Mouse (Mus musculus): ENCODE measurements around the gene Gphn. TPM values are rescaled to one million over a fixed set of nuclear protein-coding genes. Genes with fewer than 3 reads are reported as not detected.

Gphn gene
- polyA plus RNA-seq, 1 experiment from 2014 or later: 39.5 TPM

DNA sequence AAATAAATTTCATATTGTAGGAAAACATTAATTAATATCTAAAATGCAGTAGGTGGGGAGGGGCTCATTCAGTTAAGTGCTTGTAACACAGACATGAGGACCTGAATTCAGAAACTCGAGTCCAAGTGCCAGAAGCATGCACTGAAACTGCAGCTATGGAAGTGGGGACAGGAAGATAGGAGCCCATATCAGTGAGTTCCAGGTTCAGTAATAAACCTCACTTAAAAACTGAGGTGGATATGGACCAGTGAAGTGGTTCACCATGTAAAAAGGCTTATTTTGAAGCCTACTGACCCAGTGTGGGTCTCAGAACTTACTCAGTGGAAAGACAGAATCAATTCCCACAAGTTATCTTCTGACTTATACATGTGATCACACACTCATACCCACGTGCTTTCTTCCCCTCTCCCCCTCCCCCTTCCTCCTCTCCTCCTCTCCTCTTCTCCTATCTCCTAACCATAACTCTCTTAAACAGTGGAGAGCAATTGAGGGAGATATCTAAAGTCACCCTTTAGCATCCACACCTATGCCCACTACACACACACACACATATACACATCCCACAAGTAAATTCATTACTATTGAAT, 433.6 kb downstream of the Gphn start:
- no peaks in the 10 kb centered on the region for H3K36me3 ChIP-seq (ENCODE audit: control insufficient read depth, insufficient read depth, low read length)
- H3K9ac ChIP-seq (ENCODE audit: low read length): no peak overlapping the region
- no peak overlapping the region for H3K4me3 ChIP-seq (ENCODE audit: low read depth, low read length)
- H3K27ac ChIP-seq (ENCODE audit: low read depth, low read length): no peak overlapping the region
- DNase-seq (ENCODE audit: low spot score): no peak
- no peaks in the 10 kb centered on the region for H3K27me3 ChIP-seq (replicated peaks; ENCODE audit: control insufficient read depth, insufficient read depth, low read length)
- no peaks in the 10 kb centered on the region for H3K4me1 ChIP-seq (ENCODE audit: control insufficient read depth, insufficient read depth, low read length)
- WGBS: 62% methylated on average over 2 of the region's 2 CpGs
- no peak overlapping the region for H3K4me2 ChIP-seq (ENCODE audit: low read length)
- ATAC-seq: no peak
- no peaks in the 10 kb centered on the region for H3K9me3 ChIP-seq (replicated peaks; ENCODE audit: control insufficient read depth, low read length)

DNA sequence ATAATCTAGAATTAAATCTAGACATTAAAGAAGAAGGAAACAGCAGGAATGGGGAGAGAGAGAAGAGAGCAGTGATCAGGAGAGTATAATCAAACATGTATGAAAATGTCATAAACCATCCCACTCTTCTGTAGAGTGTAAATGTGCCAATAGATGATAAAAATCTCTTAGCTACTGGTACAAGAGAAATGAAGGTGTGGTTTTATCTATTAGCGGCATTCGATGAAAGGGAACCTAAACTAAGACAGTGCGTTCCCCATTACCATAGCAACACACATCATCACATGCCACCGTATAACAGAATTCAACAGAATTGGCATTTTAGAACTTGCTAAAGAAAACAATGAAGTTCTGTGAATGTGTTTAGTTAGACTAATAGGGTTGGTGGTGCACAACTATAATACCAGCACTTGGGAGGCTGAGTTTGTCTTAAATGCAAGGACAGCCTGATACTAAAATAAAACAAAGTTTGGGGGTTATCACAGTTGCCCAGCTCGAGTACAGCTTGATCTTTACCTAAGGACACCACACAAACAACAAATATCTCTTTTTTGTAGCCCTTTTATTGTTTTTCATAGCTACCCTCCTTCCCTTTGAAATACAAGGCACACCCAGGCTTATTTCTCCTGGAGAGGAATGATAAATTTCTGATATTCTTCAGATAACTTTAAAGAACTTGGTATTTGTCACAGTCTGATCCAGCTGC, 452.1 kb downstream of the Gphn start:
- 79% methylated on average over 5 of the region's 5 CpGs for WGBS
- no peaks in the 10 kb centered on the region for H3K4me1 ChIP-seq (ENCODE audit: control insufficient read depth, insufficient read depth, low read length)
- ATAC-seq: no peak
- no peak overlapping the region for H3K27ac ChIP-seq (ENCODE audit: low read depth, low read length)
- no peaks in the 10 kb centered on the region for H3K27me3 ChIP-seq (replicated peaks; ENCODE audit: control insufficient read depth, insufficient read depth, low read length)
- H3K9ac ChIP-seq (ENCODE audit: low read length): no peak overlapping the region
- H3K4me3 ChIP-seq (ENCODE audit: low read depth, low read length): no peak overlapping the region
- DNase-seq (ENCODE audit: low spot score): no peak
- no peaks in the 10 kb centered on the region for H3K9me3 ChIP-seq (replicated peaks; ENCODE audit: control insufficient read depth, low read length)
- H3K36me3 ChIP-seq (ENCODE audit: control insufficient read depth, insufficient read depth, low read length): no peaks in the 10 kb centered on the region
- no peak overlapping the region for H3K4me2 ChIP-seq (ENCODE audit: low read length)

DNA sequence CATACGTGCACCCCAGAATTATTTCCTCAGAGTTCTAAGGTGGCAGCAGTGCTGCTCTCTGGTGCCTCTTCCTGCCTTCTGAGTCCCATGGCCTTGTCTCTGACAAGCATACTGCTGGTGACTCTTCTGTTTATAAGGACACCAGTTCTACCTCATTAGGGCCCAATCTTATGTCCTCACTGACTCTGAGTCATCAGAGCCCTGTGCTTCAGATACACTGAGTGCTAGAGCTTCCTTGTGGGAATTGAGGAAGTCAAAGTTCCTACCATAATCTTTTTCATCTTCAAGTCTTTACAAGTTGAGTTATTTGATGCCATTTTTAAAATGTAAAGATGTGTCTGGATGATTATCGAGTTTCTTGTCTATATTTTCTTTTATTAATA, 452.6 kb downstream of the Gphn start:
- no peaks in the 10 kb centered on the region for H3K4me1 ChIP-seq (ENCODE audit: control insufficient read depth, insufficient read depth, low read length)
- ATAC-seq: no peak
- no peak for DNase-seq (ENCODE audit: low spot score)
- no peak overlapping the region for H3K9ac ChIP-seq (ENCODE audit: low read length)
- H3K36me3 ChIP-seq (ENCODE audit: control insufficient read depth, insufficient read depth, low read length): no peaks in the 10 kb centered on the region
- WGBS: 86% methylated on average over 2 of the region's 2 CpGs
- H3K4me2 ChIP-seq (ENCODE audit: low read length): no peak overlapping the region
- no peak overlapping the region for H3K27ac ChIP-seq (ENCODE audit: low read depth, low read length)
- H3K27me3 ChIP-seq (replicated peaks; ENCODE audit: control insufficient read depth, insufficient read depth, low read length): no peaks in the 10 kb centered on the region
- no peak overlapping the region for H3K4me3 ChIP-seq (ENCODE audit: low read depth, low read length)
- H3K9me3 ChIP-seq (replicated peaks; ENCODE audit: control insufficient read depth, low read length): no peaks in the 10 kb centered on the region

DNA sequence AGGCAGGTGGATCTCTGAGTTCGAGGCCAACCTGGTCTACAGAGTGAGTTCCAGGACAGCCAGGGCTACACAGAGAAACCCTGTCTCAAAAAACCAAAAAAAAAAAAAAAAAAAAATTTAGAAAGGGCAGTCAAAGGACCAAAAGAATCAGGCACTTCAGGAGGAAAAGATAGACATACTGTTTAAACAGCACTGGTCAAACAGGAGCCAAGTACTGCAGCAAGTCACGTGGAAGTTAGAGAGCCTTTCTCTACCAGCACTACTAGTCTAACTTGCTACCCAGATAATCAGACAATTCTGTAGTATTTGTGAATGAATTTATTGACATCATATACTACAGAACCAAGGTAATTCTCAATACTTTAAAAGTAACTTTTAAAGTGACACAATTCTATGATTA, 454.9 kb downstream of the Gphn start:
- ATAC-seq: no peak
- no peak overlapping the region for H3K4me3 ChIP-seq (ENCODE audit: low read depth, low read length)
- no peaks in the 10 kb centered on the region for H3K27me3 ChIP-seq (replicated peaks; ENCODE audit: control insufficient read depth, insufficient read depth, low read length)
- H3K9ac ChIP-seq (ENCODE audit: low read length): no peak overlapping the region
- no peak overlapping the region for H3K4me2 ChIP-seq (ENCODE audit: low read length)
- no peak overlapping the region for H3K27ac ChIP-seq (ENCODE audit: low read depth, low read length)
- H3K4me1 ChIP-seq (ENCODE audit: control insufficient read depth, insufficient read depth, low read length): no peaks in the 10 kb centered on the region
- no peaks in the 10 kb centered on the region for H3K36me3 ChIP-seq (ENCODE audit: control insufficient read depth, insufficient read depth, low read length)
- 90% methylated on average over 2 of the region's 2 CpGs for WGBS
- H3K9me3 ChIP-seq (replicated peaks; ENCODE audit: control insufficient read depth, low read length): no peaks in the 10 kb centered on the region
- DNase-seq (ENCODE audit: low spot score): no peak

DNA sequence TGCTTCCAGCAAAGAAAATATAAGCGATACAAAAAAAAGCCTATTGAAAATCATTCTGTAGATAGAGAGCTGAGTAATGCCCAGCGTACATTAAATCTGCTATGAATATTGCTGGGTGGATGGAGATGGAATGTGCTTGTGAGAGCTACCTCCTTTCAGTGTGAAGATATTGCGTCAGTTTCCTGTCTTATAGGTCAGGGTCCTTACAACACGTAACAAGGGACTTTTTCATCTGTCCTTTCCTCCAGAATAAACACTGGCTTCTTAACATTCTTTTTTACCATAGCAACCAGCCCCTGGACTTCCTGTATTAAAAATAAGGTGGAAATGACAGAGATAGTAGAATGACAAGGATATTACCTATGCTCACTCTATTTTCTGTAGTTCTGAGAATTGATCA, 456.1 kb downstream of the Gphn start:
- Histone ChIP-seq H3K9ac (ENCODE audit: low read length) (no peak overlapping the region), H3K4me3 (ENCODE audit: low read depth, low read length) (no peak overlapping the region), H3K27me3 (replicated peaks; ENCODE audit: control insufficient read depth, insufficient read depth, low read length) (no peaks in the 10 kb centered on the region), H3K9me3 (replicated peaks; ENCODE audit: control insufficient read depth, low read length) (no peaks in the 10 kb centered on the region), H3K27ac (ENCODE audit: low read depth, low read length) (no peak overlapping the region), H3K36me3 (ENCODE audit: control insufficient read depth, insufficient read depth, low read length) (no peaks in the 10 kb centered on the region), H3K4me2 (ENCODE audit: low read length) (no peak overlapping the region), H3K4me1 (ENCODE audit: control insufficient read depth, insufficient read depth, low read length) (no peaks in the 10 kb centered on the region)
- 87% methylated on average over 4 of the region's 4 CpGs for WGBS
- no peak for DNase-seq (ENCODE audit: low spot score)
- ATAC-seq: no peak

DNA sequence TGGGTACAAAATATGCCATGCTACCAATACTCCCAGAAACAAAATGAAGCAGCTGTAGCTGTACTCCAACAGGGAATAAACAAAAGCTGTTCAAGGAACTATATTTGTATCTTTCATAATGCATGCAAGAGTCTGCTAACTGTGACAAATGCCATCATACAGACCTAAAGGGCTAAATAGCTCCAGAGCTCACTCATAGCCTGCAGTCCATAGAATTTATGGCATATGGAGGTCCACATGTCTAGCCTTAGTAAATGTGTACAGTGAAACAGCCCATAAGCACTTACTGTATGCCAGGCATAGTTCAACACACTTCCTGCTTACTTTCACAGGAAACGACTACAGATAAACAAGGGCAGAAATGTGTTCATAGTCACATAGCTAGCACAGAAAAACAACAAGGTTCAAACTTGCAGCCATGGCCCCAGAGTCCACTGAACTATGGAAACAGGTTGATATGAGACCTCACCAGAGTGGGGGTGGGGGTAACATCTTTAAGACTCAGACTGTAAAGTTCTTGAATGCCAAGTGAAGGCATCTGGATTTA, 459.6 kb downstream of the Gphn start:
- Histone ChIP-seq H3K9me3 (replicated peaks; ENCODE audit: control insufficient read depth, low read length) (no peaks in the 10 kb centered on the region), H3K4me3 (ENCODE audit: low read depth, low read length) (no peak overlapping the region), H3K27ac (ENCODE audit: low read depth, low read length) (no peak overlapping the region), H3K4me2 (ENCODE audit: low read length) (no peak overlapping the region), H3K36me3 (ENCODE audit: control insufficient read depth, insufficient read depth, low read length) (no peaks in the 10 kb centered on the region), H3K4me1 (ENCODE audit: control insufficient read depth, insufficient read depth, low read length) (no peaks in the 10 kb centered on the region), H3K9ac (ENCODE audit: low read length) (no peak overlapping the region), H3K27me3 (replicated peaks; ENCODE audit: control insufficient read depth, insufficient read depth, low read length) (no peaks in the 10 kb centered on the region)
- 92% methylated on average over 1 of the region's 1 CpGs for WGBS
- DNase-seq (ENCODE audit: low spot score) (no peak), ATAC-seq (no peak)

DNA sequence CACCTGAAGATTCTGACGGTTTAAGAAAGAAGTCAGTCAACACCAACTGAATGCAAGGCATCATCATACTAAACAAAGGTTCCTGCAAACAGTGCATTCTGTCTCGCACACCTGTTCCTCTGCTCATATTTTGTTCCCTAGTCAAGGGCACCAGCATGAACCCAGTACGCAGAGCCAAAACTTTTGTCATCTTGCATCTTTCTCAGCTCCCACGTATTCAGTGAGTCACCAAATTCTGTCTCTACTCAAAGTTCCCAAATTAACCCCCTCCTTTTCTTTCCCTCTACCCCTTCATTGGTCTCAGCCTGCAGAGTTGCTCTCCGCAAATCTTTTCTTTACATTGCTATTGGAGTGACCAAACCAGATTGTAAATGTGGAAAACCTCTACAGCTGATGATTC, 462.7 kb downstream of the Gphn start:
- H3K36me3 ChIP-seq (ENCODE audit: control insufficient read depth, insufficient read depth, low read length): no peaks in the 10 kb centered on the region
- H3K27me3 ChIP-seq (replicated peaks; ENCODE audit: control insufficient read depth, insufficient read depth, low read length): no peaks in the 10 kb centered on the region
- 93% methylated on average over 5 of the region's 5 CpGs for WGBS
- H3K9ac ChIP-seq (ENCODE audit: low read length): no peak overlapping the region
- no peak overlapping the region for H3K27ac ChIP-seq (ENCODE audit: low read depth, low read length)
- no peak overlapping the region for H3K4me3 ChIP-seq (ENCODE audit: low read depth, low read length)
- no peaks in the 10 kb centered on the region for H3K4me1 ChIP-seq (ENCODE audit: control insufficient read depth, insufficient read depth, low read length)
- no peaks in the 10 kb centered on the region for H3K9me3 ChIP-seq (replicated peaks; ENCODE audit: control insufficient read depth, low read length)
- H3K4me2 ChIP-seq (ENCODE audit: low read length): no peak overlapping the region
- DNase-seq (ENCODE audit: low spot score): no peak
- ATAC-seq: no peak

DNA sequence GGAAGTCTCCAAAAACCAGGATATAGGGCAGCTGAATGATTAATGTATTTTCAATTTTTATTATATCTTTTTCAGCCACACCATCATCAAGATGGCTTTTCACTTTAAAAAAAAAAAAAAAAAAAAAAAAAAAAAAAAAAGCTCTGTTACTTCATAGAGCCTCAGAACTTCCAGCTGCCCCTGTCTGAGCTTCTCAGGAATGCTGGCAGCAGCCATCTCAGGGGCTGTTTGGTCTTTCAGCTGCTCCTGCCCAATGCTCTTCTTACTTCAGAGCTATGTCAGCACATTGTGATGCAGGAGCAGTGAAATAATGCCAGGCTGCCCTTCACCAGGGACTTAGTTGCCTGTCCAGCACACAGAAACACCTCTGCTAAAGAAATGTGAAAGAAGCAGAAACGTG, 465.1 kb downstream of the Gphn start, which contains the start of gene Fam71d:
Gene Fam71d (plus strand): TSS at position 211 of the 400 bp plus-strand sequence.
- no peaks in the 10 kb centered on the region for H3K4me1 ChIP-seq (ENCODE audit: control insufficient read depth, insufficient read depth, low read length)
- no peak within 1 kb of the TSS for H3K4me2 ChIP-seq (ENCODE audit: low read length)
- 76% methylated on average over 1 of the region's 1 CpGs for WGBS
- no peaks in the 10 kb centered on the region for H3K27me3 ChIP-seq (replicated peaks; ENCODE audit: control insufficient read depth, insufficient read depth, low read length)
- H3K36me3 ChIP-seq (ENCODE audit: control insufficient read depth, insufficient read depth, low read length): no peaks in the 10 kb centered on the region
- no peaks in the 10 kb centered on the region for H3K9me3 ChIP-seq (replicated peaks; ENCODE audit: control insufficient read depth, low read length)
- DNase-seq (ENCODE audit: low spot score) (no peak), ATAC-seq (no peak)
- H3K9ac ChIP-seq (ENCODE audit: low read length): no peak within 1 kb of the TSS
- no peak within 1 kb of the TSS for H3K4me3 ChIP-seq (ENCODE audit: low read depth, low read length)
- no peak within 1 kb of the TSS for H3K27ac ChIP-seq (ENCODE audit: low read depth, low read length)

DNA sequence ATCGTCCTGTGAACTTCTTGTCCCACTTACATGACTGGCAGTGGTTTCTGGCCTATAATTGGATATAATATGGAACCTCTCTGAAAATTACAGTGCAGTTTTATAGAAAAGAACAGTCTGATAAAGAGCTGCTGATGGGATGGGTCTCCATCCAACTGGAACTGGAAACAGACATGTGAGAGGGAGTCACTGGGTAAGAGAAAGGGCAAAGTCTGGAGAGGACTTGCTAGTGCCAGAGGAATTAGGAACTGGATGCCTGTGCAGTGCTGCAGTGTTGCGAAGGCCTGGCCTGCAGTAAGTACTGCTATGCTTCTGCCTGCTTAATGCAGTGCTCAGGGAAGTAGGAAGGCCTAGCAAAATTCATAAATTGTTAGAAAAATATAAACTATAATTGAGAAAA, 467.1 kb downstream of the Gphn start:
- Histone ChIP-seq H3K4me2 (ENCODE audit: low read length) (no peak overlapping the region), H3K36me3 (ENCODE audit: control insufficient read depth, insufficient read depth, low read length) (no peaks in the 10 kb centered on the region), H3K4me1 (ENCODE audit: control insufficient read depth, insufficient read depth, low read length) (no peaks in the 10 kb centered on the region), H3K9ac (ENCODE audit: low read length) (no peak overlapping the region), H3K27ac (ENCODE audit: low read depth, low read length) (no peak overlapping the region), H3K4me3 (ENCODE audit: low read depth, low read length) (no peak overlapping the region), H3K27me3 (replicated peaks; ENCODE audit: control insufficient read depth, insufficient read depth, low read length) (no peaks in the 10 kb centered on the region), H3K9me3 (replicated peaks; ENCODE audit: control insufficient read depth, low read length) (no peaks in the 10 kb centered on the region)
- ATAC-seq (no peak), DNase-seq (ENCODE audit: low spot score) (no peak)
- WGBS: 88% methylated on average over 2 of the region's 2 CpGs

All from forebrain, embryonic 14.5 days (tissue).